Mouse (Mus musculus) G1E (cell line): ENCODE results near the gene Nicn1.

ENCODE experiments used
- CTCF ChIP-seq: IDR thresholded peaks from 2 replicates; pipeline ENCODE4 v1.5.1; 2012; ENCODE audit warnings: low read depth, low read length, inconsistent platforms, mixed read lengths
- GATA1 ChIP-seq: IDR thresholded peaks from 2 replicates; pipeline ENCODE4 v1.6.1; 2012; ENCODE audit warnings: borderline replicate concordance, low read length, inconsistent platforms, mixed read lengths
- GATA2 ChIP-seq: IDR thresholded peaks from 2 replicates; pipeline ENCODE4 v1.6.1; 2012; ENCODE audit warnings: low read depth, low read length, inconsistent platforms, borderline replicate concordance
- TAL1 ChIP-seq: conservative IDR thresholded peaks from 2 replicates; pipeline ENCODE4 v1.6.1; 2012; ENCODE audit warnings: low read depth, low read length, inconsistent platforms, mixed read lengths

DNA sequence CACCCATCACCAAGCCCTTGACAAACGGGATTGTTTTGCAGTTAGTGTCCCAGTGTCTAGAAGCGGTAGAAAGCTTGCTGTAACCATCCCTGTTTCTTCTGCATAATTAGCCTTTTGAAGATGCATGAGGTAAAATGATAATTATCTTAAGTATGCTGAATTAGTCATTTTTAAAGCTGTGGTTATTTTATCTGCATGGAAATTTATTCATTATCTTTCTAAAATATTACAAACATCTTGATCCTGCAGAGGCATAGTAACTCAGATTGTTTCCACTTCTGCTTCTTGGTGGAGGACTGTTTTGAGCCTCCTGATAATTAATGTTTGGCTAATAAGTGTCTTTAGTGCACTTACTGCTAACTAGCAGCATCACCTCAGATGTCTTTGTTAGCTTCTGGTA, 28.2 kb downstream of the Nicn1 start:
- TF ChIP-seq CTCF: no peak
- TF ChIP-seq GATA1: no peak
- TF ChIP-seq TAL1: 0 out of 2 replicates have a peak, but pooled peaks have one; percentile 7
- TF ChIP-seq GATA2: no peak
